Mouse (Mus musculus): ENCODE measurements around the gene Ust. TPM values are rescaled to one million over a fixed set of nuclear protein-coding genes. Genes with fewer than 3 reads are reported as not detected.
A peak's percentile ranks its signal among the peaks of the same experiment; 100 is the strongest.

Gene Ust
- polyA plus RNA-seq, 1 experiment from 2014 or later = 4.1 TPM

GRCm38 (mm10) chr10:8465216-8465615 lies 53.4 kb downstream of the Ust start:
- peak; percentile 64 for ATAC-seq (ENCODE audit: low read depth)

GRCm38 (mm10) chr10:8461372-8461771 lies 57.3 kb downstream of the Ust start:
- no peaks in the 10 kb centered on the region for H3K27me3 ChIP-seq (ENCODE audit: control insufficient read depth, insufficient read depth, low read depth, low read length)
- H3K4me2 ChIP-seq (ENCODE audit: low read depth, low read length) = no peak overlapping the region
- no peak for ATAC-seq (ENCODE audit: low read depth)
- H3K9ac ChIP-seq (ENCODE audit: low read length) = no peak overlapping the region
- no peaks in the 10 kb centered on the region for H3K36me3 ChIP-seq (ENCODE audit: control insufficient read depth, insufficient read depth, low read length)
- no peak overlapping the region for H3K4me3 ChIP-seq (ENCODE audit: low read length)
- 60% methylated on average over 5 of the region's 5 CpGs for WGBS
- H3K9me3 ChIP-seq (ENCODE audit: control insufficient read depth, low read length) = no peaks in the 10 kb centered on the region
- H3K27ac ChIP-seq (ENCODE audit: low read length) = no peak overlapping the region
- peaks cover 14% of the 10 kb centered on the region for H3K4me1 ChIP-seq (replicated peaks; ENCODE audit: control insufficient read depth, insufficient read depth, low read length)

More at GRCm38 (mm10) chr10:8465216-8465615, 53.4 kb downstream of the Ust start:
- Histone ChIP-seq H3K36me3 (ENCODE audit: control insufficient read depth, insufficient read depth, low read length) (no peaks in the 10 kb centered on the region), H3K4me2 (ENCODE audit: low read depth, low read length) (no peak overlapping the region), H3K4me1 (replicated peaks; ENCODE audit: control insufficient read depth, insufficient read depth, low read length) (peaks cover 17% of the 10 kb centered on the region), H3K27me3 (ENCODE audit: control insufficient read depth, insufficient read depth, low read depth, low read length) (no peaks in the 10 kb centered on the region), H3K9ac (ENCODE audit: low read length) (no peak overlapping the region), H3K4me3 (ENCODE audit: low read length) (no peak overlapping the region), H3K9me3 (ENCODE audit: control insufficient read depth, low read length) (no peaks in the 10 kb centered on the region), H3K27ac (ENCODE audit: low read length) (peak overlapping the region; percentile 62; the same call in 1 of the 2 replicates)
- WGBS = 43% methylated on average over 1 of the region's 1 CpGs

DNA sequence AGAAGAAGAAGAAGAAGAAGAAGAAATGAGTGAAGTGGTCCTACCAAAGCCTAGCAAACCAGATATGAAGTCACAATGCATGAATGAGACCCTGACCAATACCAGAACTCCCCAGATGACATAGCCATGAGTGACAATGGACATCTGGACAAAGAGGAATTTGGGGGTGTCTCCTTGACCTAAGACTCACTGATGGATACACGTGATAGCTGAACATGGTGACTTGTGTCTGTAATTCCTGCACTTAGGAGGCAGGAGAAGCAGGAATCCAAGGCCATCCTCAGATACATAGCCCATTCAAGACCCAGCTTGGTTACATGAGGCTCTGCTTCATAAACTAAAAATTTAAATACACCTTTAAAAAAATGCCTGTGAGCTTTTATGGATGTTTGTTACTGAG lies 63.9 kb downstream of the Ust start:
- Histone ChIP-seq H3K4me2 (ENCODE audit: low read depth, low read length) (no peak overlapping the region), H3K9me3 (ENCODE audit: control insufficient read depth, low read length) (no peaks in the 10 kb centered on the region), H3K27ac (ENCODE audit: low read length) (no peak overlapping the region), H3K4me1 (replicated peaks; ENCODE audit: control insufficient read depth, insufficient read depth, low read length) (no peaks in the 10 kb centered on the region), H3K27me3 (ENCODE audit: control insufficient read depth, insufficient read depth, low read depth, low read length) (no peaks in the 10 kb centered on the region), H3K36me3 (ENCODE audit: control insufficient read depth, insufficient read depth, low read length) (no peaks in the 10 kb centered on the region), H3K4me3 (ENCODE audit: low read length) (no peak overlapping the region), H3K9ac (ENCODE audit: low read length) (no peak overlapping the region)
- 34% methylated on average over 1 of the region's 1 CpGs for WGBS
- ATAC-seq (ENCODE audit: low read depth) = no peak

GRCm38 (mm10) chr10:8447681-8448080 lies 70.9 kb downstream of the Ust start:
- 40% methylated on average over 5 of the region's 5 CpGs for WGBS
- H3K36me3 ChIP-seq (ENCODE audit: control insufficient read depth, insufficient read depth, low read length) = no peaks in the 10 kb centered on the region

DNA sequence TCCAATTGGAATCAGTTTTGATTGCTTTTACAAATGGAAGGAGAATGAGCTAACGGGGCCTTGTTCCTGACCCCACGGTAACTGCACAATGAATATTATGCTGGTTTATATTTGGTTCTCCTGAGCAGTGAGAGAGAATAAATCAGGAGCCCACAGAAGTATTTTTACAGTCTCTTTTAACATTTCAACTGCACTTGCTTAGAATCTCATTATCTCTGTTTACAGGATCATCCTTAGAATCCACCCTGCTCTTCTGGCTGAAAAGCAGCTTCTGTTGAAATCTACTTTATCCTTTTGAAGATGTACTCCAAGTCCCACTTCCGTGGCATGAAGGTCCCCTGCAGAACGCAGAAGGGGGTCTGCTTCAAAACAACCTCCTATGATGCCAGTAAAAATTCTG lies 71.7 kb downstream of the Ust start:
- WGBS = 30% methylated on average over 4 of the region's 4 CpGs
- H3K9ac ChIP-seq (ENCODE audit: low read length) = no peak overlapping the region
- no peak overlapping the region for H3K4me3 ChIP-seq (ENCODE audit: low read length)
- no peak for ATAC-seq (ENCODE audit: low read depth)
- no peaks in the 10 kb centered on the region for H3K27me3 ChIP-seq (ENCODE audit: control insufficient read depth, insufficient read depth, low read depth, low read length)
- no peak overlapping the region for H3K4me2 ChIP-seq (ENCODE audit: low read depth, low read length)
- no peak overlapping the region for H3K27ac ChIP-seq (ENCODE audit: low read length)
- H3K36me3 ChIP-seq (ENCODE audit: control insufficient read depth, insufficient read depth, low read length) = no peaks in the 10 kb centered on the region
- H3K4me1 ChIP-seq (replicated peaks; ENCODE audit: control insufficient read depth, insufficient read depth, low read length) = no peaks in the 10 kb centered on the region
- no peaks in the 10 kb centered on the region for H3K9me3 ChIP-seq (ENCODE audit: control insufficient read depth, low read length)

More at GRCm38 (mm10) chr10:8447681-8448080, 70.9 kb downstream of the Ust start:
- H3K27me3 ChIP-seq (ENCODE audit: control insufficient read depth, insufficient read depth, low read depth, low read length) = no peaks in the 10 kb centered on the region
- H3K27ac ChIP-seq (ENCODE audit: low read length) = no peak overlapping the region
- H3K9ac ChIP-seq (ENCODE audit: low read length) = no peak overlapping the region
- no peaks in the 10 kb centered on the region for H3K9me3 ChIP-seq (ENCODE audit: control insufficient read depth, low read length)
- H3K4me1 ChIP-seq (replicated peaks; ENCODE audit: control insufficient read depth, insufficient read depth, low read length) = no peaks in the 10 kb centered on the region
- ATAC-seq (ENCODE audit: low read depth) = no peak
- no peak overlapping the region for H3K4me3 ChIP-seq (ENCODE audit: low read length)
- H3K4me2 ChIP-seq (ENCODE audit: low read depth, low read length) = no peak overlapping the region

DNA sequence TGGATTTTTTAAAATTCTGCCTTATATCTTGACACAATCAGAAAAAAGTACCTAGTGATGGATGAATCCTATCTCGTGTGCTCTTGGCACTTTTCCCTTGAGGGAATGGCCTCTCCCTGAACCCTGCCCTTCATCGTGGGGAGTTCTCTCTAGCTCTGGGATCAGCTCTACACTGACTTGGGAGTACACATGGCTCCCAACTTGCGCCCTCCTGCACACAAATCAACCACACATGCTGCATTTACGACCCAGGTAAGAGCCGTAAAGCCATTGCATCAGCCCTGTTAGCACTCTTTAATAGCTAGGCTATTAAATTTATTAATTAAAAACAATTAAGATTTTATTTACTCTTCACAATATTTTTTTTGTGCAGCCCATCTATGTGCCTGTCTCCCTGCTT lies 74.6 kb downstream of the Ust start:
- no peak for ATAC-seq (ENCODE audit: low read depth)
- WGBS = 65% methylated on average over 5 of the region's 5 CpGs
- H3K4me1 ChIP-seq (replicated peaks; ENCODE audit: control insufficient read depth, insufficient read depth, low read length) = no peaks in the 10 kb centered on the region

DNA sequence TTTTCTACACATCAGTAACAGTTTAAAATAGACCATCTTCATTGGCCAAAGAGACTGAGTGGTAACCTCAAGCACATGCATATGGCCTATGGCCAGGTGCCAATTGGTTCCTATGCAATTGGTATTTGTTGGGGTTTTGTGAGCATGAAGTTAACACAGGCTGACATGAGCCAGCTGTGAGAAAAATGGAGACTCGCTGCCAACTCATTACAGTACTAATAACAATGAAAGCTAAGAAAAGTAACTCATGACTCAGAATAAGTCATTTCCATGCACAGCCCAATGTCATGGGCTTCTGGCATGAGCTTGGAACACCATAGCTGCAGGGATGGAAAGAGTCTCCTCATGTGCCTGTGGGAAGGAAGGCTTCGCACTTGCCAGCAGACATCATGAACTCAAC lies 86.8 kb downstream of the Ust start:
- Histone ChIP-seq H3K36me3 (ENCODE audit: control insufficient read depth, insufficient read depth, low read length) (no peaks in the 10 kb centered on the region), H3K27me3 (ENCODE audit: control insufficient read depth, insufficient read depth, low read depth, low read length) (no peaks in the 10 kb centered on the region), H3K4me2 (ENCODE audit: low read depth, low read length) (no peak overlapping the region), H3K9me3 (ENCODE audit: control insufficient read depth, low read length) (no peaks in the 10 kb centered on the region), H3K4me1 (replicated peaks; ENCODE audit: control insufficient read depth, insufficient read depth, low read length) (0 out of 2 replicates have a peak, but pooled peaks cover 2% of the 10 kb centered on the region), H3K4me3 (ENCODE audit: low read length) (no peak overlapping the region), H3K9ac (ENCODE audit: low read length) (no peak overlapping the region), H3K27ac (ENCODE audit: low read length) (no peak overlapping the region)
- ATAC-seq (ENCODE audit: low read depth) = peak; percentile 94
- 55% methylated on average over 2 of the region's 2 CpGs for WGBS

More for the DNA sequence above, 74.6 kb downstream of the Ust start:
- Histone ChIP-seq H3K27ac (ENCODE audit: low read length) (no peak overlapping the region), H3K27me3 (ENCODE audit: control insufficient read depth, insufficient read depth, low read depth, low read length) (no peaks in the 10 kb centered on the region), H3K4me2 (ENCODE audit: low read depth, low read length) (no peak overlapping the region), H3K4me3 (ENCODE audit: low read length) (no peak overlapping the region), H3K36me3 (ENCODE audit: control insufficient read depth, insufficient read depth, low read length) (no peaks in the 10 kb centered on the region), H3K9me3 (ENCODE audit: control insufficient read depth, low read length) (no peaks in the 10 kb centered on the region), H3K9ac (ENCODE audit: low read length) (no peak overlapping the region)

DNA sequence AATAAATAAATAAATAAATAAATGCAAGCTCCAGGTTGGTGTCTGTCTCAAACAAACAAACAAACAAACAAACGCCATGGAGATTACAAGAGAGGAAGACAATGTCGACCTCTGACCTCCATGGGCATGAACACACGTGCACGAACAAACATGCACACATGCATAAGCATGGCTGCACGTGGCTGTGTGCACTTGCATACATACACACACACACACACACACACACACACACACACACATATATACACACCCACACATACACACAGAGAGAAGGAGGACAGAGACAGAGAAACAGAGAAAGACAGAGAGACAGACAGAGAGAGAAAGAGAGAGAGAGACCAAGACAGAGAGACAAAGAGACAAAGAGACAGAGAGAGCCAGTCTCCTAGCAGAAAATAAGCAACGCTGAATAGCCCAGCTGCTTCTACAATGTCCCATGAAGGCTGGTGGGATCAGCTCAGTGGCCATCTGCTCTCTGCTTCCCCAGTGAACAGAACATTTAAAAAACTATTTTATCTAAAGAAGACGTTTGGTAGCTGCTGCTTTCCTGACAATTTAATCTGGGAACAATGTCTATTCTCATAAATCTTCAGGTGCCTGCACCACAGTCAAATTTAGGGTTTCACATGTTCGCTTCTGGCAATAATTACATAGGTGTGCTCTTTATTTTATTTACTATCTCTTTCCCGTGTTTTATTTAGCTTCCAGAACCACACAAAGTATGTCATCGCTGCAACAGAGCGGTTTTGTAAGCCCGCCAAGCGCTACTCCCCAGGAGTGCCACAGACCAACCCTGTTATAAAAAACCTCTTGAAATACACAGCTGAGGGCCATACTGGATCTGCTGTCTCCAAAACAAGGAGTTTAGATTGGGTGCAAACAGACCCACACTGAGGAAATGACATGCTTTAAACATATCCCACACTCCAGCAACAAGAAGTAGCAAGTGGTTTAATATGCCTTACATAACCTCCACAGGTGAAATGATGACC lies 89.5 kb downstream of the Ust start:
- WGBS = 76% methylated on average over 13 of the region's 13 CpGs
- Histone ChIP-seq H3K27ac (ENCODE audit: low read length) (no peak overlapping the region), H3K4me3 (ENCODE audit: low read length) (no peak overlapping the region), H3K9ac (ENCODE audit: low read length) (no peak overlapping the region), H3K4me1 (replicated peaks; ENCODE audit: control insufficient read depth, insufficient read depth, low read length) (0 out of 2 replicates have a peak, but pooled peaks cover 2% of the 10 kb centered on the region), H3K9me3 (ENCODE audit: control insufficient read depth, low read length) (no peaks in the 10 kb centered on the region), H3K27me3 (ENCODE audit: control insufficient read depth, insufficient read depth, low read depth, low read length) (no peaks in the 10 kb centered on the region), H3K4me2 (ENCODE audit: low read depth, low read length) (no peak overlapping the region), H3K36me3 (ENCODE audit: control insufficient read depth, insufficient read depth, low read length) (no peaks in the 10 kb centered on the region)
- no peak for ATAC-seq (ENCODE audit: low read depth)

DNA sequence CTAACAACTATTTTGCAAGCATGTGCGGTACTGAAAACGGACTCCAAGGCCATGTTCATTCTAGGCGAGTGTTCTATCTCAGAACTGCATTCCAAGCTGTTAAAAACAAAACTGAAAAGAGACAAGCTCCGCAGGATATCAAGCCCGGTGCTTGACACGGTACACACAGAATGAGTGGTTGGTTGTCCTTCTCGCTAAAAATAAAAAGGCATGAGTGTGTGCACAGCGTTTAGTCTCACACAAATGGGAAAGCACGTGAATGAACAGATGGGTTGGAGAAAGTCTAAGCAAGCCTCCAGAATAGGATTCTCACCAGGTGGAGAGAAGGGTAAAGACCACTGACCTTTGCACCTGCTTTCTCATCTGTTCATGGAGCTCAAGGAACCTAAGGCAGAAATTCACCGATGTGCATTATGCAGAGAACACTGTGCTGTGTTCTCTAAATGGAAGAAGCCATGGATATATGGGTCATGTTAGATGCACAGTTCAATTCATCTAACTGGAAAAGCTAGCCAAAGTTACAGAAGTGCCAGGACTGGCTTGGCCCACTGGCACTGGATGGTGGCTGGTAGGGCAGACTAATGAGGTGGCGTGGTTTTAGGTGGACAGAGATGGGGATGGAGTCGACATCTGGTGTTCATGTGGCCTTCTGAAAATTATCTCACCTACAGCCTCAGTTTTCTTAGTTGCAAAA lies 90.8 kb downstream of the Ust start:
- no peak overlapping the region for H3K4me3 ChIP-seq (ENCODE audit: low read length)
- H3K4me1 ChIP-seq (replicated peaks; ENCODE audit: control insufficient read depth, insufficient read depth, low read length) = 0 out of 2 replicates have a peak, but pooled peaks cover 2% of the 10 kb centered on the region
- WGBS = 60% methylated on average over 12 of the region's 12 CpGs
- no peak overlapping the region for H3K27ac ChIP-seq (ENCODE audit: low read length)
- no peak for ATAC-seq (ENCODE audit: low read depth)
- no peak overlapping the region for H3K9ac ChIP-seq (ENCODE audit: low read length)
- H3K27me3 ChIP-seq (ENCODE audit: control insufficient read depth, insufficient read depth, low read depth, low read length) = no peaks in the 10 kb centered on the region
- no peaks in the 10 kb centered on the region for H3K36me3 ChIP-seq (ENCODE audit: control insufficient read depth, insufficient read depth, low read length)
- no peak overlapping the region for H3K4me2 ChIP-seq (ENCODE audit: low read depth, low read length)
- H3K9me3 ChIP-seq (ENCODE audit: control insufficient read depth, low read length) = no peaks in the 10 kb centered on the region

Data from lung, embryonic 16.5 days (tissue).